In the genomic region with DNA sequence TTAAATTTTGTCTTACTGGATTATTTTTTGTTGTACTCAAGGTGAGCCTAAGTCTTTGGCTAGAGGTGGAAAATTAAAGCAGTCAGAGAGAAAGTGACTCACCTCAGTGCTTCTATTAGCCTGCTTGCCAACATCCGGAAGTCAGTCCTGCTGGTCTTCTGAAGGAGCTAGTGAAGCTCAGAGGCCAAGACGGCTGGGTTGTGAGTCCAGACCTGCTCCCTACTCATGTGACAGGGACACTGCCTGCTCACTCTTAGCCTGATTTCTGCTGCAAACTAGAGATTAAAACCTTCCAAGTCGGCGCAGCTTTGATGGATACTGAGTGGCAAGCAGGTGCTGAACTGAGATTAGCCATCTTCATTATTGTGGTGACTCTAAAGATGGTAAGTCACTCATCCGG, we compare ENCODE assay signal across 28 mouse cellular contexts.
DNase-seq lines count a peak whose midpoint lies in the region; ATAC-seq and TF ChIP-seq lines count a peak whose summit lies in the region.
"Had no signal": no experiment of that assay in that cellular context is flagged by ENCODE, and none has a peak within 500 bp of the region (broad histone marks: within the 10 kb centered on the region; RNA-seq: fewer than 3 reads in every experiment).

No protein-coding gene starts in this region.

- H3K27me3 ChIP-seq in cerebellum, adult 2 months (ENCODE audit: control insufficient read depth, insufficient read depth, low read length): no peaks in the 10 kb centered on the region
- H3K27me3 ChIP-seq in kidney, embryonic 14.5 days (ENCODE audit: control insufficient read depth, insufficient read depth, low read length): no peaks in the 10 kb centered on the region
- H3K27me3 ChIP-seq in liver, embryonic 11.5 days (replicated peaks; ENCODE audit: control insufficient read depth, insufficient read depth, low read length): no peaks in the 10 kb centered on the region
- H3K27me3 ChIP-seq: CH12.LX; limb, embryonic 15.5 days; neural tube, embryonic 12.5 days; stomach, embryonic 15.5 days had no signal

- H3K27ac ChIP-seq in cerebellum, adult 2 months (ENCODE audit: insufficient read depth, low read length): peak overlapping the region; percentile 90
- no peak overlapping the region for H3K27ac ChIP-seq in kidney, embryonic 14.5 days (ENCODE audit: low read depth, low read length)
- no peak overlapping the region for H3K27ac ChIP-seq in liver, embryonic 11.5 days (ENCODE audit: low read depth, low read length)
- H3K27ac ChIP-seq: gastrocnemius, adult 2 months; hindbrain, embryonic 10.5 days; limb, embryonic 10.5 days; limb, embryonic 15.5 days; liver, embryonic 14.5 days; neural tube, embryonic 12.5 days; stomach, embryonic 15.5 days had no signal

- no peaks in the 10 kb centered on the region for H3K9me3 ChIP-seq in kidney, embryonic 14.5 days (ENCODE audit: control insufficient read depth, low read length)
- H3K9me3 ChIP-seq in liver, embryonic 11.5 days (ENCODE audit: control insufficient read depth, low read length): no peaks in the 10 kb centered on the region
- H3K9me3 ChIP-seq: hindbrain, embryonic 10.5 days; limb, embryonic 10.5 days; limb, embryonic 15.5 days; neural tube, embryonic 12.5 days; stomach, embryonic 15.5 days had no signal

- H3K36me3 ChIP-seq in kidney, embryonic 14.5 days (ENCODE audit: control insufficient read depth, insufficient read depth, low read length): no peaks in the 10 kb centered on the region
- H3K36me3 ChIP-seq in liver, embryonic 11.5 days (ENCODE audit: control insufficient read depth, insufficient read depth, low read length): no peaks in the 10 kb centered on the region
- H3K36me3 ChIP-seq: hindbrain, embryonic 10.5 days; limb, embryonic 10.5 days; limb, embryonic 15.5 days; neural tube, embryonic 12.5 days; stomach, embryonic 15.5 days had no signal

- TF ChIP-seq POLR2A in cerebellum, adult 2 months (IDR thresholded peaks at IDR 0.05; ENCODE audit: borderline replicate concordance, insufficient read depth, low read length): no peak

- TF ChIP-seq CTCF in cerebellum, adult 2 months (IDR thresholded peaks at IDR 0.05; ENCODE audit: borderline replicate concordance, insufficient read depth, low read depth, low read length): no peak

- no peak for DNase-seq in cerebellum, postnatal 4 days (ENCODE audit: low spot score in 2 of 2)
- peak; percentile 70 to 88 for DNase-seq in cerebellum, adult 2 months
- peak; percentile 51 to 64 for DNase-seq in cerebellum, postnatal 14 days
- no peak for DNase-seq in liver, embryonic 11.5 days (ENCODE audit: low spot score)
- DNase-seq in retina, postnatal 1 day: no peak
- DNase-seq: adrenal gland, adult 8-10 months; gastrocnemius, adult 2 months; gastrocnemius, postnatal 36 days; heart, postnatal 14 days; kidney, adult 18-20 months; kidney, postnatal 4 days; layer of hippocampus, postnatal 36 days; lung, adult 2 months; lung, postnatal 10 days; right cerebral cortex, postnatal 25 days had no signal

- no peak overlapping the region for H3K4me2 ChIP-seq in kidney, embryonic 14.5 days (replicated peaks; ENCODE audit: low read depth, low read length)
- H3K4me2 ChIP-seq in liver, embryonic 11.5 days: no peak overlapping the region
- H3K4me2 ChIP-seq: limb, embryonic 15.5 days; neural tube, embryonic 12.5 days; stomach, embryonic 15.5 days had no signal

- H3K4me1 ChIP-seq in cerebellum, adult 2 months (ENCODE audit: control insufficient read depth, insufficient read depth, low read length): peaks cover 35% of the 10 kb centered on the region
- H3K4me1 ChIP-seq in kidney, embryonic 14.5 days (ENCODE audit: control insufficient read depth, insufficient read depth, low read length): no peaks in the 10 kb centered on the region
- no peaks in the 10 kb centered on the region for H3K4me1 ChIP-seq in liver, embryonic 11.5 days (replicated peaks; ENCODE audit: control insufficient read depth, insufficient read depth, low read length)
- H3K4me1 ChIP-seq: limb, embryonic 10.5 days; stomach, embryonic 15.5 days had no signal

- H3K9ac ChIP-seq in kidney, embryonic 14.5 days (ENCODE audit: low read depth, low read length): no peak overlapping the region
- H3K9ac ChIP-seq in liver, embryonic 11.5 days (ENCODE audit: low read depth, low read length): no peak overlapping the region
- H3K9ac ChIP-seq: limb, embryonic 15.5 days; liver, embryonic 14.5 days; neural tube, embryonic 12.5 days; stomach, embryonic 15.5 days had no signal

- 23% methylated on average over 5 of the region's 5 CpGs for WGBS in cerebellum, adult 2 months
- 70% methylated on average over 5 of the region's 5 CpGs for WGBS in kidney, embryonic 14.5 days
- 68% methylated on average over 5 of the region's 5 CpGs for WGBS in liver, embryonic 11.5 days

- no peak overlapping the region for H3K4me3 ChIP-seq in cerebellum, adult 2 months (replicated peaks; ENCODE audit: insufficient read depth, low read depth, low read length)
- no peak overlapping the region for H3K4me3 ChIP-seq in kidney, embryonic 14.5 days (ENCODE audit: low read length)
- no peak overlapping the region for H3K4me3 ChIP-seq in liver, embryonic 11.5 days (ENCODE audit: low read depth, low read length)
- H3K4me3 ChIP-seq: erythroblast, embryonic 14.5 days; gastrocnemius, adult 2 months; hindbrain, embryonic 10.5 days; limb, embryonic 10.5 days; limb, embryonic 15.5 days; neural tube, embryonic 12.5 days; stomach, embryonic 15.5 days had no signal

- ATAC-seq in cerebellum, adult (ENCODE audit: insufficient number of reproducible peaks, low FRiP score, low TSS enrichment): peak; percentile 73; the same call in 1 of the 2 replicates
- no peak for ATAC-seq in kidney, embryonic 14.5 days (ENCODE audit: low FRiP score, low TSS enrichment)
- no peak for ATAC-seq in liver, embryonic 11.5 days (replicated peaks; ENCODE audit: low FRiP score)
- ATAC-seq: forebrain, embryonic 16.5 days; hindbrain, embryonic 16.5 days; midbrain, embryonic 16.5 days had no signal

Comparison
In these comparisons a context has a peak if more than half of its experiments do, and no peak if none do; other contexts are left out.
1. DNase-seq: peak in cerebellum, adult 2 months (2 of 2) and cerebellum, postnatal 14 days (2 of 2); none in cerebellum, postnatal 4 days (0 of 2), liver, embryonic 11.5 days (single experiment) and retina, postnatal 1 day (single experiment).